Mouse (Mus musculus): ENCODE measurements at regions not wholly inside any gene's neighbourhood (a gene's known extent, or its start where the extent isn't known, plus 50 kb on each side); places are given as distances from the start of the nearest gene placed in this dataset.

DNA sequence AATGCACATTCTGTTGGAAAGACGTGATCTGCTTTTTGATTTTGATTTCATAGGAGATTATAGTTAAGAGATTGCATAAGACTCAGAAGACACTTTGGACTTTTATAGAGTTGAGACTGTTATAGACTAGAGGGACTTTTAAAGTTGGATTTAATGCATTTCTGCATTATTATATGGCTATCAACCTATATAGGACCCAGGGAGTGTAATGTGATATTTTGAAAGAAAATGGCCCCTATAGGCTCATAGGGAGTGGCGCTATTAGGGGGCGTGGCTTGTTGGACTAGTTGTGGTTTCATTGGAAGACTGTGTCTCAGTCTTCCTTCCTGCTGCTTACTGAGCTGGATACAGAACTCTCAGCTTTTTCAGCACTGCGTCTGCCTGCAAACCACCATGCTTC is 186.9 kb upstream of the Igfbp7 start:
- no peak for DNase-seq (ENCODE audit: low spot score)

DNA sequence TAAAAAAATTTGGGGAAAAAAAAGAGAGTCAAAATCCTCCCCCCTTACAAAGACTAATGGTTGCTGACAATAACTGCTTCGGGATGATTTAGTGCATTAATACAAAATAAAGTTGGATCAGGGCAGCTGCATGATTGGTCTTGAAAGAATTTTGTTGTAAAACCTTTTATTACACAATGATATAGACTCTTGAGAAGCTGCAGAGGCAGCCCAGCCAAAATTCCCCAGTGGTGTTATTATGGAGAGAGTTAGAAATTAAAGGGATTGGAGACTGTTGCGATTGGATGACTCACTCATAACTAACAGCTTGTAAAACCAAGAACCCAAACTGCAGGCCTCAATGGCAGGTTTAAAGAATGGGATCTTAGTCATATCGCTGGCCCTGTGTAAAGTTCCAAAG is 181.4 kb upstream of the Igfbp7 start:
- DNase-seq (ENCODE audit: low spot score), result no peak

- DNase-seq (ENCODE audit: low spot score), result no peak
Observed at GRCm38 (mm10) chr5:77581702-77582101, 173.9 kb upstream of the Igfbp7 start.

DNA sequence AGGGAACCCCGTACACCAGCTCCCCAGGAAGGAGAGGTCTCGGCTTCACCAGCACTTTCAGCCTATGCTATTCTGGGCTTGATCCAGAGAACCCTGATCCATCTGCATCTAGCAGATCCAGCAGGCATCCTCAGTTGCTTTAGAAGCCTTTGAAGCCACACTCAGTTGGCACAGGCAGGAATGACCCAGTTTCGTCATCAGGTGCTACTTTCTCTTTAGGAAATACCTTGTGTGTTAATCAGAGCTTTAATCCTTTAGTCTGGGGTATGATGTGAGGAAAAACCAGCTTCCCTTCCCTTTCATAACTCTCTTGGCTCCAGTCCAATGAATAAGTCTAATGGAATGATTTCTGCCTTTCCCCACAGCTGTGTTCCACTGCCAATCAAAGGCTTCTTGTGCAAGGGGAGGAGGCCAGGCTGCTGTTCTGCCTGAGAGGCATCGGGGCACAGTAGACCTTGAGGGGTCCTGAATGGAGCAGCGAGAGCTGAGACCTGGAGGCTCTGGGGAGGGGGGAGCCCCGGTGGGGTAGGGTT is 173.3 kb upstream of the Igfbp7 start:
- no peak for DNase-seq (ENCODE audit: low spot score)

DNA sequence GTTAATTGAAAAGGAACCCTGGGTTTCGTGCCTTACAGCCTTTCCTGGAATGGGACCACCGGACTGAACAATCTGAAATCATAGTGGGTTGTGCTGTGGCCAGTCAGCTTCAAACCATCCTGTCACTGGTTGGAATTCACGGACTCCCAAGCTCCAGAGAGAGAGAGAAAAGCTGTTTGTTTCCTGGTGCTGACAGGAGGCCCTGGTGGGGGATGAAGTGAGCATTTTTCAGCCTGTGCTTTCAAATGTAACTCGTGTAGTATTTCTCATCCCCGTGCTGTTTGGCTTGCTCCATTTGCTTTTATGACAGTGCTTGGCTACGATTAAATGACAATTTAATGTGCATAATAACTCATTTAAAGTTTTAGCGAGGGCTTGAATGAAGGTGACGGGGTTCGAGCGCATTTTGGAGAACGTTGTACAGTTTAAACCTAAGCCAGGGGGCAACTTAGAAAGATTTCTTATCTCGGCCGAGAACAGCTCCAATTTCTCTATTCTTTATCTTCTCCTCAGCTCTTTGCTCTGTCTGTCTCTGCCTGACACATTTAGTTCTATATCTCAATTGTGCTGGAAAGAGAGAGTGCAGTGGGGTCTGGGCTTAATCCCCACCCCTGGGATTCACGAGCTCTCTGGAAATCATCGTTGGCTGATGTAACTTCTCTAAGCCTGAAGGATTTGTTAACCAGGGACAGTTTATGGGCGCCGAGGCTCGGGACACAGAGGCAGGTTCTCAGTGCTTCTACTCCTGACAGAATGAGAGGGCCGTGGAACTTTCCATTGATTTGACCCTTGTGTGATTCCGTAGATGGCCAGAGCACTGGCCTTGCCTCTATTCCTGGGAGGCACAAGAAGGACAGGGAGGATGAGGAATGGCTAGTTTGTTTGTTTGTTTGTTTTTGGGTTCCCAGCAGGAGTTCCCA is 172.2 kb upstream of the Igfbp7 start:
- DNase-seq (ENCODE audit: low spot score), result no peak

GRCm38 (mm10) chr5:77576881-77577280 is 169.0 kb upstream of the Igfbp7 start:
- no peak for DNase-seq (ENCODE audit: low spot score)

DNA sequence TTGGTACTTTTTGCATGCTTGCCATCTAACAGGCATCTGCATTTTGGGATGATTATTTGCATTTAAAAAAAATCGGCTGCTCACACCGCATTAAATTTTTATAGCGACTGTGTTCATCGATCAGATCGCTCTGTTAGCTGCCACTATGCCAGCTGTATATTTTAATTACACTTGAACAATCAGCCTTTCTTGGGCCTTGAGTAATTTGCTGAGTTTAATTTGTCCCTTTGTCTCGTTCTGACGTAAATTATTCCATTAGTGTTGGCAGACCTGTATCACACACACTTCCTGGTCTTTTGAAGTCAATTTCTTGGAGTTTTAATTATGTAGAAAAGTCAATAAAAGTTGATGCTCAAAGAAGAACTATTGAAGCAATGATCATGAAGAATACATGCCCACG is 167.9 kb upstream of the Igfbp7 start:
- no peak for DNase-seq (ENCODE audit: low spot score)

DNA sequence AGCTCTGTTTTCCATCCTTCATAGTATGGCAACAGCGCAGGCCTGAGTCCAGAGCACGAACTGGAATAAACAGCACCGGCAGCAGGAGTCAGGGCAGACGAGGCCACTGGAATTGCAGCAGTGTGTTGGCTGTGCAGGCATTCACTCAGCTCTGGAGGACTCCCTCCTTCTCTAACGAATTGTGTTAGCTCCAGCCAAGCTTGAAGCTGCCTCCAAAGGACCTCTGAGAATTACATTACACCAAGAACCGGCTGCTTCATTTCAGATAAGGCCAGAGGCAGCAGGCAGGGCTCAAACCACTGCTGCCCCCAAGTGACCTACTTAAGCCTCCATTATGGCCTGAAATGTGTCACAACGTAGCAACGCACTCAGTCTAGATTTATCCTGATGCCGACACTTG is 162.5 kb upstream of the Igfbp7 start:
- no peak for DNase-seq (ENCODE audit: low spot score)

DNA sequence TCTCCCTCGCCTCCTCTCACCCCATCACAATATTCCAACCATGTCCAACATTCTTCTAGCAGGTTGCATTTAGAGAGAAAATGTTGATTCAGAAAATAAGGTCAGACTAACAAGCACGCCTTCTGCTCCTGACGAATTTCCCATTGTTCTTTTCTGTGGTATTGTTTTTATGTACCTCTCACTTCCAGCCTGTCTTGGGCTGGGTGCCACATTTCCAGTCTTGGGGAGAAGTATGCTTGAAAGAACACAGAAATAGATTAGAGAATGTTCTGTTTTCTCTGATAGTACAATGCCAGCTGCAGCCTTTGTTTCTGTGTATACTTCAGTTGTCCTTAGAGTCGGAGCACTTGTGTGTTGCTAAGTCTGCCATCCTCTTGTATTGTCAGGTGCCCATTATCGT is 160.3 kb upstream of the Igfbp7 start:
- DNase-seq (ENCODE audit: low spot score), result no peak

DNA sequence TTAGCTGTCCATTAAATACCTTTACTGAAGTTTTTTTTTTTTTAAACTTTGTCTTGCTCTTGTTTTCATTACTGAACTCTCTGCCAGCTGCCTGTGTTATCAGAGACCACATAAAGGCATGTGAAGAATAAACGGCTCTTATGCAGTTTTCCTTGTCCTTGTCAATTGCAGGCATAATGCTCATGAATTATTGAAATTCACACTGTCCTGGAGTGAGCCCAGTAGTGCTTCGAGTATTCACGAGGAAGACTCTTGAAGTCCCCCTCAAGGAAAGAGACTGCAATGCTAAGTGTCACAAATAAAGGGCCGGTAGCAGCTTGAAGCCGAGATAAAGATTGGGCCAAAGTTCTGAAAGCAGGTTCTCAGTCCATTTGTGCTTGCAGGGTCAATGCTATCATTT is 144.7 kb upstream of the Igfbp7 start:
- no peak for DNase-seq (ENCODE audit: low spot score)

GRCm38 (mm10) chr5:77552081-77552480 is 144.2 kb upstream of the Igfbp7 start:
- DNase-seq (ENCODE audit: low spot score), result no peak

GRCm38 (mm10) chr5:77546001-77546620 is 138.3 kb upstream of the Igfbp7 start:
- no peak for DNase-seq (ENCODE audit: low spot score)

GRCm38 (mm10) chr5:77532261-77533015 is 124.6 kb upstream of the Igfbp7 start:
- DNase-seq (ENCODE audit: low spot score), result no peak

- DNase-seq (ENCODE audit: low spot score), result no peak
Observed at GRCm38 (mm10) chr5:77530376-77530775, 122.5 kb upstream of the Igfbp7 start.

GRCm38 (mm10) chr5:77517252-77517651 is 109.4 kb upstream of the Igfbp7 start:
- DNase-seq (ENCODE audit: low spot score), result no peak

- DNase-seq (ENCODE audit: low spot score), result no peak
Observed at GRCm38 (mm10) chr5:77515448-77515847, 107.6 kb upstream of the Igfbp7 start.

GRCm38 (mm10) chr5:77502684-77503083 is 94.8 kb upstream of the Igfbp7 start:
- no peak for DNase-seq (ENCODE audit: low spot score)

DNA sequence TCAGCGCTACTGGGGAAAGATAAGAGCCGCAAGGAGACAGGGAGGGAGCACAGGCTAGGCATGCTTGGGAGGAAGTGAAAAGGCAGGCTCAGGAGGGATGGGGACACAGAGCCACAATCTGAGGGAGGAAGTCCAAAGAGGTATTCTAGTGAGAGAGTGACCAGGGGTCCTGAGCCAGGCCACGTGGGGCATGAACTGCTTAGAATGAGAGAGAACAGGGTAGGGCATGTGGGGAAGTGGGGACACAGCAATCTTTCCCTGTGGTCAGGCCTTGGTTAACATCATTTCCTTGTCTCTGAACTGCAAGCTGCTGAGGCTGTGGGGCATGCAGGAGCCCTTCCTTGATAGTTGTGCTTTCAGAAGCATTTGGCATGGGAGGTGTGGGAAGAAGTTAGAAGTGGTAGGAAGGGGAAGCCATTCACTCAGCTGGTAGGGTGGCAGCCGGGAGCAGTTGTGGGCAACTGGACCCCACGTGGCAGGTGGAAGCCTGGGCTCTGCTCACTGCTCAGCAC is 92.2 kb upstream of the Igfbp7 start:
- no peak for DNase-seq (ENCODE audit: low spot score)

- DNase-seq (ENCODE audit: low spot score), result no peak
Observed at GRCm38 (mm10) chr5:77494601-77495000, 86.8 kb upstream of the Igfbp7 start.

DNA sequence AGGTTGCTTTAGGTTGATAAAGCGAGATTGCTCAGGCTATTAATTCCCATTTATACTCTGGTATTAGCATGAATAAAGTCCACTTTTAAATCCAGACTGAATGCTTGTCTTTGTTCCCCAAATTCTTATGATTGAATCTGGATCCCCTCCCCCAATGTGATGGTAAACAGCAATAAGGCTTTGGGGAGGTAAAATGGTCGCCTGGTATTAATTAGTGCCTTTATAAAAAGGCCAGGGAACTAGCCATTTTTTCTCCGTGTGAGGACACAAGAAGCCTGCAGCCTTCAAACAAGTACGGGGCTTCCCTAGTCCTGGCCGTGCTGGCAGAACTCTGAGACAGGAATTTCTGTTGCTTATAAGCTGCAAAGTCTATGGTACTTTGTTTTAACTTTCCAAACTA is 81.1 kb upstream of the Igfbp7 start:
- no peak for DNase-seq (ENCODE audit: low spot score)

DNA sequence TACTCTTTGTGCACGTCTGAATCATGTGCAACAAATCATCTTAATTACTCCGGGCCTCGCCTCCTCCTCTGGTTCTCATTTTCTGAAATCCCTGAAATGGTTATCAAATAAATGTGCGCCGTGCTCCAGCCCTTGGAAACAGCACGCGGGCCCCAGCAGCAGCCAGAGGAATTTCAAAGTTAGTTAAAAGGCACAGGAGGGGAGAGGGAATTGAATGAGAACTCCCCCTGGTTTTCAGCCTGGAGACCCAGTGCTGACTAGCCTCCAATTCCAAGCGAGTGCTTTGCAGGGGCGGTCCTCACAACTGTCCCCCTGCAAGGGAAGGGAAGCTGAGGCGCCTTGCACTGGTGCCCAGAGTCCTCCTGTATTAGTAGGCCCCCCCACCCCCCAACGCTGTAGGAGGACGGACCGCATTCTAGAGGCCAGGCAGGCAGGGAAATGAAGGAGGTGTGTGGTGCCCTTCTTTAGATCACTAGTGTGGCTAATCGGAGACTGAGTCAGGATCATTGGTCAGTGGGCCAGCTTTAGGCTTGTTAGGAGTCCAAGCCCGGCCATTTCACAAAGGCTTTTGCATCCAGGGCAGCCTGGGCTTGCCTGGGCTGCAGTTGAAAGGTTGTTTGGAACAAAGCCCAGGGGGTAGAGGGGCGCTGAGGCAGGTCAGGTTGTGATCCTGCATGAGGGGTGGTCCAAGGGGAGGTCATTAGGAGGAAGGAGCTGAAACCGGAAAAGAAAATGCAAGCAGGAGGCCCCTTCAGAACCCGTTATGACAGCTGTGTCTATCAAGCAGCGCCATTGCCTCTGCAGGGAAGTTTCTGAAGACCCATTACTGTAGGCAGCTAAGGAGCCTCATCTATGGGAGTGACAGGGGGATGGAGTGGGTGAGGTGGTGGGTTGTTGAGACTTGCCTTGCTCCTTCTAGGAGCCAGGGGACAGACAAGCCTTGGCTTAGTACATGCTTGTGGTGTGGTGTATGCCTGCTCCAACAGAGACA is 80.3 kb upstream of the Igfbp7 start:
- no peak for DNase-seq (ENCODE audit: low spot score)
